Mouse (Mus musculus) megakaryocyte-erythroid progenitor cell, adult 5-6 weeks (primary cell): ENCODE data around the gene S100a4. TPM values are rescaled to one million over a fixed set of nuclear protein-coding genes. Genes with fewer than 3 reads are reported as not detected.

Experiments
- ATAC-seq: replicated peaks from 2 replicates; pipeline ENCODE4 v1.8.0; 2016; ENCODE audit warnings: mild to moderate bottlenecking, inconsistent platforms; ENCODE audit not compliant: severe bottlenecking, poor library complexity, low FRiP score, low TSS enrichment
- total RNA-seq, 2 experiments: library from RNA; stranded (forward) in 1 of 2; stranded (reverse) in 1 of 2; fragments of 200-1000, 215-1000 nt in 1 of 2; fragments of >200 nt in 1 of 2; fragmentation: Nextera tagmentation in 1 of 2; gene quantifications; 2 replicates each; pipeline ENCODE4 v1.2.3; 2014 to 2017

Gene S100a4
- total RNA-seq, 2 experiments from 2014 or later = 23.6 TPM; not detected in 1

DNA sequence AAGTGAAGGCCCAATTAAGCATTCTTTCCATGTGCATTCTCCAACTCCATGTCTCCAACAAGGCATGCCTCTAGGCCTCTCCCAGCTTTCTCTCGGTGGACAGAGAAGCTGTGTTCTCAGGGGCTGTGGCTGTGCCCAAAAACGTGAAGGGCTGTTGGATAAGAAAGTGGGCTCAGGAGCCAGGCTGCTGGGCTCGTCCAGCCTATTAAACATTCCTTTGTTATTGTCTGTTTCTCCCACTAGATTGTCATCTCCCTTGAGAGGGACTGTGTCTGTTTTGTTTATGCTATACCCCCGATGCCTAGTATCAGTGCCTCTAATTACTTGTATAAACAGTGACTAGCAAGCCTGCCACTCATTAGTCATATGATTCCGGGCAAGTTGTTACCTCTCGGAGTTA lies 5.8 kb upstream of the S100a4 start:
- no peak for ATAC-seq

DNA sequence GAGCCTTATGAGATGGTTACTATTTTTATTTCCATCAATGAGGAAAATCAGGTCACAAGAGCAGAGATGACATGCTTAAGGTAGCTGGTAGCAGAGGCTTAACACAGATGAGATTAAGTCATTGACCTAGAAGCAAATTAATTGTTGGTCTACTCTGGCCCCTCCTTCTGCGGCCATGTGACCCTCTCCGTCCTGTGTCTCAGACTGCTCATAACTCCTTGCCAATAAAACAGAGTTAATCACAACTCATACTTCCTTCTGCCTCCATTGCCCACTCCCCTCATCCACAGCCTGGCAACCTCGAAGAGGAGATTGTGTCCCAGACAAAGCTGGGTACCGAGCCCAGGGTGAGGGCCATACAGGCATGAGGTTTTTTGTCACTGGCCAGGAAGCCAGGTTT lies 5.4 kb upstream of the S100a4 start:
- ATAC-seq = no peak

DNA sequence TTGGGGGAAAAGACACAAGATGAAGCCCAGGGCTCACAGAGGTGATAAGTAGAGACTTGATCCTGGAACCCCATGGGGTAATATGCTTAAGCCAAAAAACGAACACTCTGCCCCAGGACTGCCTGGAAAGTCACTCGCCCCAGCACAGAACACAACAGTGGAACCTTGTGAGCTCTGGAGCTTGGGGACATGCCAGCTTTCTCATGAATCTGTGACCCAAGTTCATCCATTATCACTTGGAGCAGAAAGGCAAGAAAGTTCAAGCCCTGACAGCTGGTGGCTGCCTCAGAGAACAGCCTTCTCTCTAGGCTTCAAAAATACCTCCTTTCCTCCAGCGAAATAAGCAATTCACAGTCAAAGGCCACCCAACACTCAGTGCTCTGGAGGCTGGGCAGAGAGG lies 4.2 kb upstream of the S100a4 start:
- no peak for ATAC-seq

DNA sequence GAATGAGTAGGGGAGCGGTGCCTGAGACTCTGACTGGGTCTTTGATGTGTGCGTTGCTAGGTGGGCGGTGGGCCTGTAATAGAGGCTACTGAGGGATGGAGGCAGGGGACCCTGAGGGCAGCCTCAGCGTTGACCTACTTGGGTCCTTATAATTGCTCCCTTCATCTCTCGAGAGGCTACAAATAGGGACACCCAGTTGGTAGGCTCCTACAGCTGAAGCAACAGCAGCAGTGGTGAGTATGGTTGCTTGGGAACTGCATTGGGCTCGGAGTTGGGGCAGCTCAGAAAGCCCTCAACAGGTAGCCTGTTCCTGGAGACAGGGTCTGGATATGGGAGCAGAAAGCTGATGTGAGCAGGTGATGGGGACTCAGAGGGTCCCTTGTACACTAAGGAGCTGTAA lies 3.5 kb upstream of the S100a4 start:
- no peak for ATAC-seq

DNA sequence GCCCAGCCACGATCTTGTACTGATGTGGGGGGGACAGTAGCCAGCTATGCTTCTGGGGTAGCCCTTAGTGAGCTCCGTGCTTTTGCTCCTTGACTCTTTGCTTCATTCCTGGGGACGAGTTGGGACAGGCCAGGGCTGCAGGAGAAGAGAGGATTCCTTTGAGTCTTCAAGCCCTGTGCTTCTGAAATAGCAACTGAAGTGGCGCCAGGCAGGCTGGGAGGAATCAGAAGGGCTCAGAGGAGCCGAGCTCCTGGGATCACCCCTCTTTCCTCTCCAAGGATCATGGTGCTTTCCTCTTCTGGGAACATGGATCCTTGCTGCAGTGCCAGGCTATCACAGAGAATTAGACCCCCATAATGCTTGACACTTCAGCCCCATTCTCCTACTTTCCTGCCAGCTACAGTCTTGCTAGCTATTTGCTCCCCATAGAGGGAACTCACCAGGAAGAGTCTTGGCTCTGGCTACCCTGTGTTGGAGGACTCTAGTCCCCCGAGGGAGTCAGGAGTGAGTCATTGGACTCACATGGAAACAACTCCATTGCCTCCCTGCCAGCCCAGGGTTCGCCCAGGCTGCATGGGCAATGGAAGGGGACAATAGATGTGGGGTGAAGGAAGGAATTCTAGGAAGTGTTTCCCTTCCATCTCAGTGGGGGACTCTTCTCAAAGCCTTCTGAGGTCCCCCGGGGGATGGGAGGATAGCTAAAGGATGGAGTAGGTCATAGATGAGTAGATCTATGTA lies 2.9 kb upstream of the S100a4 start:
- no peak for ATAC-seq

DNA sequence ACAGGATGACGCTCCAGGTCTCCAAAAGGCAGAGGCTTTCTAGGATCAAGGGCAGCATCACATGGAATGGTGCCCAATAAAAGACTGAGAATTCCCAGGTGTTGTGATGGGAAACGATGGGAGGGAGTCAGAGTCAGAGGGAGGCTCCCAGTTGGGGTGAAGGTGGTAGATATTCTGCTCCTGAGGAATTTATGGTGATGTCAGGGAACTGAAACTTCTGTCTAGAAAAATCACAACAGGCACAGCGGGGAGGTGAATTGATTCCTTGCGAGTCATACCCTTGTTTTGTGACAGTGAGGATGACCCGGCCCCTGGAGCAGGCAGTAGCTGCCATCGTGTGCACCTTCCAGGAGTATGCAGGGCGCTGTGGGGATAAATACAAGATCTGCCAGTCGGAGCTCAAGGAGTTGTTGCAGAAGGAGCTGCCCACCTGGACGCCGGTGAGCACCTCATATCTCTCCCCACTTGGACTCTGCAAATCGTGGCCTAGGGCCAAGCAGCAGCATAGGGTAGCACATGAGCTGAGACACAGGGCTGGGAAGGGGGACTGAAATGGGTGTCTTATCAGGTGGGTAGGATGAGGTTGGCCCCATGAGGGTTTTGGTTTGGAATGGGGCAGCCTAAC lies 2.0 kb upstream of the S100a4 start, which contains the start of gene Gm42674:
TSS of gene Gm42674 (plus strand) at position 419 of the 625 bp plus-strand sequence.
- ATAC-seq = no peak

DNA sequence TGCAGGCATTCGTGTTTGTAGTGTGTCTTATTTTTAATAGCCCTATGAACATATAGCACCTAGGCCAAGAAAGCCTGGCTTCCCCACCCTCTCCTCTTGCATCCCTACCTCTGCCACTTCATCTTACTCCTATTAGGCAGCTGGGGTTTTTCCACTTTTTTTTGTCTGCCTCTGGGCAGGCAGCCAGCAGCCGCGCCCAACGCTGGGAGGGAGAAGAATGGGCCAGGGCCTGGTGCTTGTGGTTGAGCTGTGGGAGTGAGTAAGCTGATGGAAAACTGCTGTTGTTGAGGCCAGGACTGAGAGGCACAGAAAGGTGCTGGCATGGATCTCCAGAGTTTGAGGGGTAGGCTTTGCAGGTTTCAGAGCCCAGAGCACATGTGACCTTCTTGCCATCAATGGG lies 845 bp downstream of the S100a4 start:
- ATAC-seq = peak; percentile 73

DNA sequence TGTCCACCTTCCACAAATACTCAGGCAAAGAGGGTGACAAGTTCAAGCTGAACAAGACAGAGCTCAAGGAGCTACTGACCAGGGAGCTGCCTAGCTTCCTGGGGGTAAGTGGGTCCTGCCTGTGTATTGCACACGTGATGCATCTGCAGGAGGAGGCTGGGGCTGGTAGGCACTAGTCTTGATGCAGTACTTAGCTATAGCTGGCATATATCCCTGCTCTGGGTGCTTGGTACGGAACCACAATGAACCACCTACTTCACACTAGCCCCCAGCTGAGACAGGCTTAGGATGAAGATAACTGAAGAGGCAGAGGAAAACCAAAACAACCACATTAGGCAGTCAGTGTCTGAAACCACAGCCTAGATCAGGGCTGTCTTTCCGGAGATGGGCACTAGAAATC lies 1.5 kb downstream of the S100a4 start:
- ATAC-seq = 0 out of 2 replicates have a peak, but pooled peaks have one; percentile 14

DNA sequence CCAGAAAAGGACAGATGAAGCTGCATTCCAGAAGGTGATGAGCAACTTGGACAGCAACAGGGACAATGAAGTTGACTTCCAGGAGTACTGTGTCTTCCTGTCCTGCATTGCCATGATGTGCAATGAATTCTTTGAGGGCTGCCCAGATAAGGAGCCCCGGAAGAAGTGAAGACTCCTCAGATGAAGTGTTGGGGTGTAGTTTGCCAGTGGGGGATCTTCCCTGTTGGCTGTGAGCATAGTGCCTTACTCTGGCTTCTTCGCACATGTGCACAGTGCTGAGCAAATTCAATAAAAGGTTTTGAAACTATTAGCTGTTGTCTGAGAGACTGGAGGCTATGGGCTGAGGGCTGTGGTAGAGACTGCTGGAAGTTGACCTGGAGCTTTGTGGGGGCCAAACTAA lies 2.2 kb downstream of the S100a4 start:
- ATAC-seq = no peak

DNA sequence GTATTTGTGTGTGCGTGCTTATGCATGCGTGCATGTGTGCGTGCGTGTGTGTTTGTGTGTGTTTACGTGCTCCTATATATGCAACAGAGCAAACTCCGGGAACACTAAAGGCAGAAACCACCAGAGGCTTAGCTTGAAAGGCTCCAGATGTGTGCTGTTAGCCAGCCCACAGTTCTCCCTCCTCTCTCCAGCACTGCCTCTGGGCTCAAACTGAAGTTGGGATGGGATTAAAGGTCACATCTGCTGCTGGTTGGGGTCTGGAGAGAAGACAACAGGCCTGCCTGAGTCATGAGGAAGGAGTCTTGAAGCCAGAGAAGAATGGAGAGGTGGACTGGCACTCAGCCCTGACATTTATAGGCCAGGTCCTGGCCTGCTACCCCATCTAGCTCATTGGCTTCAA lies 2.6 kb downstream of the S100a4 start:
- ATAC-seq = no peak

DNA sequence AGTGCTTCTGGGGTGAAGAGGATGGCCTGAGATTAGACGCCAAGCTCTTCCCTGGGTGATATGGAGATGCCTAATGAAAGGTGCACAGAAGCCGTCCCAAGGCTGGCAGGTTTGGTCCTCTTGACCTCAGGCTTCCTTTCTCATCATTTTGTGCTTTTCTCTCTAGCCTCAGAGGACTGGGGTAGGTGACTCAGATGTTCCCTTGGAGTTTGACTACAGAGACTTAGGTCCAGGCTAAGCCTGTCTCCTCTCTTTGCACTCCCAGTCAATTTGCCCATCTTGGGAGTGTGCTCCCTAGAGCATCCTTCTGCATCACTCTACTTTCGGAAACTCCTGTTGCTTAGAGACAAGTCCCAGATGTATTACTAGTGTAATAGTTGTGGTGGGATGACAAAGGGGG lies 3.8 kb downstream of the S100a4 start:
- no peak for ATAC-seq

DNA sequence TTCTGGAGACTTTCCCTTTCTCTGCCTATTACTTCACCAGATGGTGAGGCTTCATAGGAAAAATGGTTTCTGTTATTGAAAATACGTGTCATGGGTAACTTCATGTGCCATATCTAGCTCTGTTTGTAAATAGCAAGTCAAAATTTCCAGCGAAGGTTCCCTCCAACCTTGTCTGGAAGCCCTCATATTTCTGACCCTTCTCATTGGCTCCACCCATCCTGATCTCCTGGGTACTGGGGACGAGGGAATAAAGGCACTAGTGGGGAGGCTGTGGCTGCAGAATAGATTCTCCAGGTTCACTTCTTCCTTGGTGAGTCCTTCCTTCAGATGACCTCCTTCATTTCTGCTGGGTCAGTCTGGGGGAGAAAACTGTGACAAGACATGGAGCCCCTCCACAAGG lies 4.7 kb downstream of the S100a4 start, which contains the start of gene S100a5:
TSS of gene S100a5 (plus strand) at position 301 of the 400 bp plus-strand sequence.
- no peak for ATAC-seq

DNA sequence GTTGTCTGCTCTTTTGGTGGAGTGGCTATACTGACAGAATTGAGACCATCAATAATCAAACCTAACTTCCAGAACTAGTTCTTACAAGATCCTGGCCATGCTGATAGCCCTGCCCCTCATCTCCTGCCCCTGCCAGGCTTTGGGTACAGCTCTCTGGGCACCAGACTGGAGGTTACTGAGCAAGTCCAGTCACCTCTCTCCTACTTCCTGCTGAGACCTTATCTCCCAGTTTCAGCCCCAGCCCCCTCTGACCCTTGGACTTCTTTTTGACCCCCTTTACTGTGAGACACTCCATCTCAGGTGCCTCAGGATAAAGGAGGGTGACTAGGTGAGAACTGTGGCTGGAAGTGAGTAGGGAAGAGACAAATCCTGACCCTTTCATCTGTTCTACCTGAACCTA lies 5.5 kb downstream of the S100a4 start:
- no peak for ATAC-seq

DNA sequence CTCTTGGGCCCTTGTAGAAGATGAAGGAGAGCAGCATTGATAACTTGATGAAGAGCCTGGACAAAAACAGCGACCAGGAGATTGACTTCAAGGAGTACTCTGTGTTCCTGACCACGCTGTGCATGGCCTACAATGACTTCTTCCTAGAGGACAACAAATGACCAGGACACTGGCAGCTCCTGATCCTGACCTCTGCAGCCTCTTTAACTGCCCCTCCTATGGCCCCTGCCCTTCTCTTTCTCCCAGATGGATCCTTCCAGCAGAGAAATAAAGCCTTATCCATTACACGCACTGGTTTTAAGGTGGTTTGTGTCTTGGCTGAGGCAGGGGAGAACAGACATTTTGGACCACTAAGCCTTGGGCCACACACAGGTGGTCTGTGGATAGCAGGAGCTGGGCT lies 7.9 kb downstream of the S100a4 start:
- ATAC-seq = no peak

DNA sequence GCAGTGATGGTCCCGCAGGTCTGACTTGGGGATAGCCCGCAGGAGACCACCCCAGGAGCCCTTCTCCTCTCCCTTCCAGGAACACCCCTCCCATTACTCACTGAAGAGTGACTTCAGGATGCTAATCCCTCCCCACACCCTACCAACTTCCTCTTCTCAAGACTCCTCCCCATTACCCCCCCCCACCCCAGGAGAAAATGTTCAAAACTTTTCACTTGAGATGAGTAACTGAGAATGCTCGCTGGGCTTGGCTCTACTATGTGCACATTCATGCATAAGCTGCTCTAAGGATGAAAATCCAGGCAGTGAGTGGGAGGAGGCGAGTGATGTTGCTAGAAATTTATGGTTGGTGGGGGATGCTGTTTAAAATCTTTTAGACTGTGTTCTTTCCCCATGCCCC lies 8.5 kb downstream of the S100a4 start:
- ATAC-seq = no peak

DNA sequence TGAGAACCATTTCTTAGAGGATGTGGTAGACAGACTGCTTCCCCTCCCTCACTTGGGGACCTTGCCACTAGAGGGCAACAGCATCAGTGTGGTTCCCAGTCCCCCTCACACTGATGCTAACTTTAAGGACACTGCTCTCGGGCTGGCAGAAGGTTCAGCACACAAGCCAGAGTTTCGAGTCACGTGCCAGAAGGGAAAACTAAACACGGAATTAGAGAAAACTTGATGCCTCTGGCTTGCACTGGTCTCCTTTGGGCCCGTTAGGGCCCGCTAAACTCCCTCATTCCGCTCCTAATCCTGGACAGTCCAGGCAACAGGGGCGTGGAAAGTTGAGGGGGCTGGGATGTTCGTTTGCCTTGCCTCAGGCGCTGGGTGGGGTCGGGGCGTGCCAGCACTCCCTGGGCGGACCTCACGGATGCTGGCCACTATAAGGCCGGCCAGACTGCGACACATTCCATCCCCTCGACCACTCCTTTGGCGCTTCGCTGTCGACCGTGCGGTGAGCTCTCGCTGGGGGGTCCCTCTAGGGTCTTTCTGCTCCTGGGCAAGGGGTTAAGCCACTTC lies 9.2 kb downstream of the S100a4 start, which contains the start of gene S100a6:
TSS of gene S100a6 (plus strand) at position 155 of the 564 bp plus-strand sequence.
- peak; percentile 67 for ATAC-seq

DNA sequence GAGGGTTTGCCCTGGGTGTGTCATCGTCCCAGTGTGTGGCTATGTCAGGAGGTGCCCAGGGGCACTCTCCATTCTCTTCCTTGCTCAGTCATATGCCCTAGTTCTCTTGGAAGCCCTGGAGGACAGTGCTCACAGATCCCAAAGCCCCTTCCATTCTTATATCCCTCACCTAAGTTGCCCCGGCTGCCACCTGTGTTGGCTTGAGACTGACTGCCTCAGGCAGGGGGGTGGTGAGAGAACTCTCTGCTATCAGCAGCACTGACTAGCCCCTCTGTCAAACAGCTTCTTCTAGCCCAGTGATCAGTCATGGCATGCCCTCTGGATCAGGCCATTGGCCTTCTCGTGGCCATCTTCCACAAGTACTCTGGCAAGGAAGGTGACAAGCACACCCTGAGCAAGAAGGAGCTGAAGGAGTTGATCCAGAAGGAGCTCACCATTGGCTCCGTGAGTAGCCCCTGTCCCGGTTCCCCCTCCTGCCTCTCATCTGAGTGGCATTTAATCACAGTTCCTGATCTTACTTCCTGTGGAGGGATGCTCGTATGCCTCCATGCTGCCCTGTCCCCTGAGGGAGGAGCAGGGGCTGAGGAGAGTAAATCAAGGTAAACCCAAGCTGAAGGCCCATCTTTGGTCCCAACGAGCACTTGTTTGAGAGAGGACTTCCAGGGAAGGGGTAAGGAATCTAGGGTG lies 10.0 kb downstream of the S100a4 start:
- ATAC-seq = no peak

DNA sequence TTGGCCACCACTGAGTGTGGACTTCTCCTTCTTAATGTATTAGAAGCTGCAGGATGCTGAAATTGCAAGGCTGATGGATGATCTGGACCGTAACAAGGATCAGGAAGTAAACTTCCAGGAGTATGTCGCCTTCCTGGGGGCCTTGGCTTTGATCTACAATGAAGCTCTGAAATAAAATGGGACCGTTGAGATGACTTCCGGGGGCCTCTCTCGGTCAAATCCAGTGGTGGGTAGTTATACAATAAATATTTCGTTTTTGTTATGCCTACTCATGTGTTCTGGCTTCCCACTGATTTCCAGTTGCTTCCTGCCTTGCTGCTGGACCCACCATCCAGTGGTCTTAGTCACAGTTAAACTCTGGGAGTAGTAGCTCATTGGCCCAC lies 10.6 kb downstream of the S100a4 start:
- ATAC-seq = no peak

DNA sequence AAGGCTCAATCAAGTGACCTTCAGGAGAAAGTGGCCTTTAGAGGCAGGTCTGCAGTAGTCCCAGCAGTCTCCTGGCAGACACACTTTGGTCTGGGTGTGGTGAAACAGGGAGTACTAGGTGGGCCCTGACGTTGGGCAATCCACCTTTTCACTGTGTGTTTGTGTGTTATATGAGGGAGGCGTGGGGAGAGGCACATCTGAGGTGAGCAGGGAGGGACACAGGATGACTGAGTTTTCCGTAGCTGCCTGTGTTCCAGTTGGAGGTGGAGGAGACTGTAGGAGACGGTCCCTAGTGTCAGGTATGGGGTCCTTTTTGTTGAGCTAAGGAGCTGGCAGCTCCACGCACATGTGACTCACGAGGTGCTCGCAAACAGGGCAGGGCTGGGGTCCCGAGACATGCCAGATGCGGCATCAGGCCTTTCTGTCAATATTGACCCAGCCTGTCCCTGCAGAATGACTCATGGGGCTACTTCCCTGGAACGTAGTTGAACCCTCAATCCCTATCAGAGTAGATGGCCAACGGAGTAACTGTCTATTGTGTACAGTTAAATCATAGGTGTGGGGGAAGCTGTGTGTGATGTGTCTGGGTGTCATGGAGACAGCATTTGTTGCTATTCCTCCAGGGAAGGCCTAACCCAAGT lies 11.2 kb downstream of the S100a4 start:
- no peak for ATAC-seq

DNA sequence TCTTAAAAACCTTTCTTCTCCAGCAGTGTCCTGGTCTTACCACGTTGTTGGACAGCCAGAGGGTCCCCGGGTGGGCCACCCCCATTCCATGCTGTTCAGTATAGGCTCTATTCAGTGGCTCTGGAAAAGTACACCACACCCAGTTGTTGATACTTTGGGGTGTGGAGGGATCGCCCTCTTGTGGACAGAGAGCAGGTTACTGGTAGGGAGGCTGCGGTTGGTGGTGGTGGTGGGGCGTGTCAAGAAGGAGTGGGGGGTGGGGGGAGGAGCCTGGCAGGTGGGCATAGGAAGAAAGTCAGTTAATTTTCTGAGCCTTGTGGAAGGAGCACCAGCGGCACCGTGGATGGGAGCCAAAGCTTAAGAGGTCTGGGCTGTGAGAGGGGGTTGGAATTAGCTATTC lies 11.8 kb downstream of the S100a4 start:
- ATAC-seq = peak; percentile 91
